Mouse (Mus musculus) small intestine, adult 2 months (tissue): ENCODE results near the gene Rps27.

Experiments used
- CTCF ChIP-seq: fragments of 200-500 bp; IDR thresholded peaks from 2 replicates; pipeline ENCODE4 v1.5.1; 2012; ENCODE audit warnings: low read depth, mild to moderate bottlenecking, control low read depth, inconsistent platforms, low read length, moderate library complexity, mixed read lengths; ENCODE audit not compliant: insufficient replicate concordance, insufficient read length; ENCODE audit errors: extremely low read depth
- POLR2A ChIP-seq: fragments of 200-500 bp; IDR thresholded peaks from 2 replicates; pipeline ENCODE4 v1.6.1; 2012; ENCODE audit warnings: low read depth, mild to moderate bottlenecking, control low read depth, inconsistent platforms, low read length, moderate library complexity

- TF ChIP-seq POLR2A, result no peak
- no peak for TF ChIP-seq CTCF
Measured at GRCm38 (mm10) chr3:90255784-90256353, 42.4 kb upstream of the Rps27 start.
